Mouse (Mus musculus) lung, embryonic 15.5 days (tissue): ENCODE results near the gene Serpina3g. TPM values are rescaled to one million over a fixed set of nuclear protein-coding genes. Genes with fewer than 3 reads are reported as not detected.

Experiments
- ATAC-seq: fragments of 200-750 bp; cut with Nextera tagmentation; 2 replicates; pipeline ENCODE4 v1.8.0; 2017; ENCODE audit warnings: moderate number of reproducible peaks, borderline replicate concordance; ENCODE audit not compliant: low FRiP score, low TSS enrichment; ENCODE audit errors: extremely low read depth
- H3K27ac ChIP-seq: fragments of 300-500 bp; sonication (generic); 2 replicates; pipeline ENCODE4 v1.5.1; 2015; ENCODE audit warnings: moderate library complexity, mild to moderate bottlenecking, inconsistent platforms
- H3K27me3 ChIP-seq: fragments of 300-500 bp; sonication (generic); 2 replicates; pipeline ENCODE4 v1.6.1; 2015; ENCODE audit warnings: inconsistent platforms
- H3K36me3 ChIP-seq: fragments of 300-500 bp; sonication (generic); 2 replicates; pipeline ENCODE4 v1.6.1; 2015; ENCODE audit warnings: inconsistent platforms
- H3K4me1 ChIP-seq: fragments of 300-500 bp; sonication (generic); 2 replicates; pipeline ENCODE4 v1.6.1; 2015; ENCODE audit warnings: inconsistent platforms
- H3K4me2 ChIP-seq: fragments of 300-500 bp; sonication (generic); 2 replicates; pipeline ENCODE4 v1.6.1; 2015; ENCODE audit warnings: inconsistent platforms, mild to moderate bottlenecking, moderate library complexity
- H3K4me3 ChIP-seq: fragments of 300-500 bp; sonication (generic); 2 replicates; pipeline ENCODE4 v1.5.1; 2015; ENCODE audit warnings: mild to moderate bottlenecking, inconsistent platforms
- H3K9ac ChIP-seq: fragments of 300-500 bp; sonication (generic); 2 replicates; pipeline ENCODE4 v1.6.1; 2015; ENCODE audit warnings: inconsistent platforms
- H3K9me3 ChIP-seq: fragments of 300-500 bp; sonication (generic); 2 replicates; pipeline ENCODE4 v1.6.1; 2016; ENCODE audit warnings: inconsistent platforms
- WGBS: fragments of 180-500 bp; shearing (Covaris S2); methylation state at CpG from one replicate; pipeline ENCODE4 v1.1.7; 2015; 5-methylcytosine and 5-hydroxymethylcytosine counted together
- polyA plus RNA-seq: library from polyadenylated mRNA; unstranded; fragments of >200 nt; fragmentation: Nextera tagmentation; extraction: Ambion mirVana; gene quantifications from 2 replicates; pipeline ENCODE4 v1.2.1, GENCODE M21; 2015

The Serpina3g gene
- polyA plus RNA-seq: 1.6 and 4.4 TPM in 2 replicates

- ATAC-seq: no peak
Measured at GRCm38 (mm10) chr12:104235915-104236314, at the start of gene Serpina3g. Gene Serpina3g, plus strand, starts transcription at chr12:104236245.

GRCm38 (mm10) chr12:104189246-104189645 lies 46.8 kb upstream of the Serpina3g start:
- no peak for ATAC-seq
- Histone ChIP-seq H3K4me1 (no peaks in the 10 kb centered on the region), H3K4me2 (no peak overlapping the region), H3K27me3 (no peaks in the 10 kb centered on the region), H3K36me3 (no peaks in the 10 kb centered on the region), H3K9ac (no peak overlapping the region), H3K9me3 (no peaks in the 10 kb centered on the region), H3K27ac (no peak overlapping the region), H3K4me3 (no peak overlapping the region)
- 56% methylated on average over 2 of the region's 2 CpGs for WGBS

More at GRCm38 (mm10) chr12:104235915-104236314, at the start of gene Serpina3g:
- 30% methylated on average over 5 of the region's 5 CpGs for WGBS
- Histone ChIP-seq H3K4me3 (no peak within 1 kb of the TSS), H3K4me1 (no peaks in the 10 kb centered on the region), H3K36me3 (no peaks in the 10 kb centered on the region), H3K9me3 (no peaks in the 10 kb centered on the region), H3K4me2 (no peak within 1 kb of the TSS), H3K27me3 (no peaks in the 10 kb centered on the region), H3K9ac (no peak within 1 kb of the TSS), H3K27ac (no peak within 1 kb of the TSS)

- H3K4me3 ChIP-seq: no peak overlapping the region
- no peak overlapping the region for H3K27ac ChIP-seq
- no peaks in the 10 kb centered on the region for H3K4me1 ChIP-seq
- no peaks in the 10 kb centered on the region for H3K27me3 ChIP-seq
- no peaks in the 10 kb centered on the region for H3K9me3 ChIP-seq
- H3K36me3 ChIP-seq: no peaks in the 10 kb centered on the region
- ATAC-seq: no peak
- H3K9ac ChIP-seq: no peak overlapping the region
- no peak overlapping the region for H3K4me2 ChIP-seq
Measured at GRCm38 (mm10) chr12:104190852-104191251, 45.2 kb upstream of the Serpina3g start.

- 74% methylated on average over 4 of the region's 4 CpGs for WGBS
- Histone ChIP-seq H3K4me3 (no peak overlapping the region), H3K4me2 (no peak overlapping the region), H3K27me3 (no peaks in the 10 kb centered on the region), H3K9me3 (no peaks in the 10 kb centered on the region), H3K4me1 (no peaks in the 10 kb centered on the region), H3K36me3 (no peaks in the 10 kb centered on the region), H3K9ac (no peak overlapping the region), H3K27ac (no peak overlapping the region)
- no peak for ATAC-seq
Measured at GRCm38 (mm10) chr12:104209149-104209548, 26.9 kb upstream of the Serpina3g start.

GRCm38 (mm10) chr12:104209802-104210201 lies 26.2 kb upstream of the Serpina3g start:
- Histone ChIP-seq H3K9ac (no peak overlapping the region), H3K4me3 (no peak overlapping the region), H3K4me2 (no peak overlapping the region), H3K36me3 (no peaks in the 10 kb centered on the region), H3K9me3 (no peaks in the 10 kb centered on the region), H3K4me1 (no peaks in the 10 kb centered on the region), H3K27ac (no peak overlapping the region), H3K27me3 (no peaks in the 10 kb centered on the region)
- WGBS: 82% methylated on average over 2 of the region's 2 CpGs
- ATAC-seq: no peak; the same call in 1 of the 2 replicates

GRCm38 (mm10) chr12:104213689-104214444 lies 22.2 kb upstream of the Serpina3g start:
- Histone ChIP-seq H3K4me2 (no peak overlapping the region), H3K27me3 (no peaks in the 10 kb centered on the region), H3K36me3 (no peaks in the 10 kb centered on the region), H3K27ac (no peak overlapping the region), H3K4me3 (no peak overlapping the region), H3K9ac (no peak overlapping the region), H3K9me3 (no peaks in the 10 kb centered on the region), H3K4me1 (no peaks in the 10 kb centered on the region)
- ATAC-seq: no peak
- WGBS: 66% methylated on average over 2 of the region's 2 CpGs

GRCm38 (mm10) chr12:104214445-104214753 lies 21.6 kb upstream of the Serpina3g start, which contains the start of gene Serpina3f:
Gene Serpina3f, plus strand, starts transcription at chr12:104214544.
- Histone ChIP-seq H3K36me3 (no peaks in the 10 kb centered on the region), H3K9me3 (no peaks in the 10 kb centered on the region), H3K9ac (no peak within 1 kb of the TSS), H3K27ac (no peak within 1 kb of the TSS), H3K4me3 (no peak within 1 kb of the TSS), H3K4me1 (no peaks in the 10 kb centered on the region), H3K4me2 (no peak within 1 kb of the TSS), H3K27me3 (no peaks in the 10 kb centered on the region)
- WGBS: 63% methylated on average over 1 of the region's 1 CpGs
- ATAC-seq: no peak

- Histone ChIP-seq H3K27ac (no peak overlapping the region), H3K4me1 (no peaks in the 10 kb centered on the region), H3K9me3 (no peaks in the 10 kb centered on the region), H3K9ac (no peak overlapping the region), H3K36me3 (no peaks in the 10 kb centered on the region), H3K27me3 (no peaks in the 10 kb centered on the region), H3K4me2 (no peak overlapping the region), H3K4me3 (no peak overlapping the region)
- ATAC-seq: no peak
- 75% methylated on average over 1 of the region's 1 CpGs for WGBS
Measured at GRCm38 (mm10) chr12:104215249-104215648, 20.8 kb upstream of the Serpina3g start.

GRCm38 (mm10) chr12:104221616-104222015 lies 14.4 kb upstream of the Serpina3g start:
- WGBS: 48% methylated on average over 1 of the region's 1 CpGs
- ATAC-seq: no peak
- Histone ChIP-seq H3K9me3 (no peaks in the 10 kb centered on the region), H3K27ac (no peak overlapping the region), H3K36me3 (no peaks in the 10 kb centered on the region), H3K9ac (no peak overlapping the region), H3K4me1 (no peaks in the 10 kb centered on the region), H3K27me3 (no peaks in the 10 kb centered on the region), H3K4me2 (no peak overlapping the region), H3K4me3 (no peak overlapping the region)

GRCm38 (mm10) chr12:104223690-104224089 lies 12.4 kb upstream of the Serpina3g start:
- Histone ChIP-seq H3K27ac (no peak overlapping the region), H3K36me3 (no peaks in the 10 kb centered on the region), H3K4me3 (no peak overlapping the region), H3K9me3 (no peaks in the 10 kb centered on the region), H3K27me3 (no peaks in the 10 kb centered on the region), H3K4me1 (no peaks in the 10 kb centered on the region), H3K4me2 (no peak overlapping the region), H3K9ac (no peak overlapping the region)
- no peak for ATAC-seq
- WGBS: 29% methylated on average over 1 of the region's 1 CpGs

- no peaks in the 10 kb centered on the region for H3K36me3 ChIP-seq
- ATAC-seq: no peak
- WGBS: 61% methylated on average over 7 of the region's 7 CpGs
- H3K9me3 ChIP-seq: no peaks in the 10 kb centered on the region
- H3K4me3 ChIP-seq: no peak overlapping the region
- no peak overlapping the region for H3K27ac ChIP-seq
- H3K9ac ChIP-seq: no peak overlapping the region
- H3K27me3 ChIP-seq: no peaks in the 10 kb centered on the region
- no peak overlapping the region for H3K4me2 ChIP-seq
- no peaks in the 10 kb centered on the region for H3K4me1 ChIP-seq
Measured at GRCm38 (mm10) chr12:104224598-104225300, 11.3 kb upstream of the Serpina3g start.

GRCm38 (mm10) chr12:104230762-104231161 lies 5.3 kb upstream of the Serpina3g start:
- no peak overlapping the region for H3K9ac ChIP-seq
- no peaks in the 10 kb centered on the region for H3K9me3 ChIP-seq
- ATAC-seq: no peak
- no peak overlapping the region for H3K27ac ChIP-seq
- no peaks in the 10 kb centered on the region for H3K36me3 ChIP-seq
- H3K4me2 ChIP-seq: no peak overlapping the region
- H3K4me1 ChIP-seq: no peaks in the 10 kb centered on the region
- no peaks in the 10 kb centered on the region for H3K27me3 ChIP-seq
- 60% methylated on average over 2 of the region's 2 CpGs for WGBS
- H3K4me3 ChIP-seq: no peak overlapping the region
